Mouse (Mus musculus) ES-Bruce4 (cell line): Measurements from ENCODE around the gene 1810049J17Rik.

Source experiments
- CTCF ChIP-seq: IDR thresholded peaks from one replicate; pipeline ENCODE4 v1.8.1; 2011; ENCODE audit warnings: low read depth, low read length
- POLR2A ChIP-seq: IDR thresholded peaks from one replicate; pipeline ENCODE4 v1.8.1; 2011; ENCODE audit warnings: low read length; ENCODE audit not compliant: insufficient read depth

- no peak for TF ChIP-seq CTCF
- no peak for TF ChIP-seq POLR2A
These were observed 29.9 kb downstream of the 1810049J17Rik start for GRCm38 (mm10) chr15:12291757-12292156.
